Mouse (Mus musculus) mouse embryonic stem cell (cell line): Measurements from ENCODE around the gene Gm21761.
"Not testable (repeated sequence)": the region's sequence is repeated elsewhere in the genome, so short reads cannot be mapped to it uniquely, and the experiment has no call there.

Experiments
- in situ Hi-C, 2 experiments: fragments of 300-500 bp; cut with MboI; formaldehyde crosslinking; loops; 1 replicate in 1 of 2; 3 replicates in 1 of 2; pipeline ENCODE4 v1.14.3; 2019 to 2020; ENCODE audit warnings: low sequenced_read_pairs in 2 of 2, low pct_unique_long_range_greater_than_20kb in 1 of 2, mixed read lengths in 1 of 2; ENCODE audit not compliant: unreplicated experiment in 1 of 2

The Gm21761 gene

GRCm38 (mm10) chr13:119929172-119929571, at the start of gene Gm21761:
Gene Gm21761 (minus strand): TSS chr13:119929272.
- in situ Hi-C loops: not testable (repeated sequence)

DNA sequence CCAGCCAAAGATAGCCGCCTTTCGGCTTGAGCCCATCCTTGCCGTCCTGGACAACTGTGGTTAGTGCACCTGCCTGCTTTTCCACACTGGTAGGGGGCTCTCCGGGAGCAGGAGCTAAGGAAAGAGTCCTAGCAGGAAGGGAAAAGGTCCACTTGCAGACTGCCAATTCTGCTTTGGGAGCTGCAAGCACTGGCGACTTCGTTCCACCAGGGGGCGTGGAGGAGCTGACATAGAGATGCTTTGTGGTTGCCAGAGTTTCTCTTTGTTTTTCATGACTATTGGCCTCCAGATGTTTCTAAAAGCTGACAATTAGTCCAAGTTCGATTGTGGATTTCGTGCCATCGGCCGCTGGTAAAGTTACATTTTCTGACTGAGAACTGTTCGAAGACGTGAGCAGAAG, 40.1 kb upstream of the Gm21761 start:
- in situ Hi-C loops: not testable (repeated sequence)

GRCm38 (mm10) chr13:119968193-119968592, 39.1 kb upstream of the Gm21761 start:
- in situ Hi-C loops: not testable (repeated sequence)

- in situ Hi-C loops: not testable (repeated sequence)
These were observed 36.9 kb upstream of the Gm21761 start for GRCm38 (mm10) chr13:119965968-119966367.

GRCm38 (mm10) chr13:119965302-119965952, 36.4 kb upstream of the Gm21761 start:
- in situ Hi-C loops: not testable (repeated sequence)

DNA sequence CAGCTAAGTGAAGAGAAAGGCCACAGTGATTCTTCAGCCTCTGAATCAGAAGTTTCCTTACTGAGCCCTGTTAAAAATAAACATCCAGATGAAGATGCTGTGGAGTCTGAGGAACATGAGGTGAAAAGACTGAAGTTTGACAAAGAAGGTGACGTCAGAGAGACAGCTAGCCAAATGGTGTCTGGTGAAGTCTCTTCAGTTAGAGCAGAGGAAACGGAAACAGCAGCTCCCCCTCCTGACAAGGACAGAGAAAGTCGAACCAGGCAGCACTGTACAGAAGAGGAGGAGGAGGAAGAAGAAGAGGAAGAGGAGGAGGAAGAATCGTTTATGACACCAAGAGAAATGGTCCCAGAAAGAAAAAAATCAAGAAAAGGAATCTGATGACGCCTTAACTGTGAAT, 33.8 kb upstream of the Gm21761 start:
- in situ Hi-C loops: not testable (repeated sequence)

GRCm38 (mm10) chr13:119955567-119955966, 26.5 kb upstream of the Gm21761 start:
- in situ Hi-C loops: not testable (repeated sequence)

DNA sequence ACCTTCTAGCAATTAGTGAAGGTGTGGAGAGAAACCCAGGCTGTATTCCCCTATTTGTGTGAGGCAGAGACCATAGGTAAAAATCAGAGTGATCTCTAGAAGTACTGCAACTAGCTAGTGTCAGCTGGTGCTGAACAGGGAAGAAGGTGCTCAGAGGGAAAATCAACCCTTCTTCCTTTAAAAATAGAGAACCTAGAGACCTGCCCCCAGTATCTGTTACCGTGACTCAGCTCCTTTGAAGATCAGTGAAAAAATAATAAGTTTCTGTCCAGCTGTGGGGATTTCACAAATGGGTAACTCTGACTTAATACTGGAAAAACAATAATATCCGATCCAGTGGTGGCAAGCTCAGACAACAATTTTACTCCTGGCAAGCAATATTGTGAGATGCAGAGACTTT, 26.0 kb upstream of the Gm21761 start:
- in situ Hi-C loops: not testable (repeated sequence)

GRCm38 (mm10) chr13:119950706-119951105, 21.6 kb upstream of the Gm21761 start, which contains the start of gene B020031M17Rik:
Gene B020031M17Rik (minus strand): TSS chr13:119950806.
- in situ Hi-C loops: not testable (repeated sequence)

- in situ Hi-C loops: not testable (repeated sequence)
These were observed 4.3 kb downstream of the Gm21761 start for GRCm38 (mm10) chr13:119924597-119925340.

- in situ Hi-C loops: not testable (repeated sequence)
These were observed 11.9 kb downstream of the Gm21761 start for GRCm38 (mm10) chr13:119916966-119917722.

DNA sequence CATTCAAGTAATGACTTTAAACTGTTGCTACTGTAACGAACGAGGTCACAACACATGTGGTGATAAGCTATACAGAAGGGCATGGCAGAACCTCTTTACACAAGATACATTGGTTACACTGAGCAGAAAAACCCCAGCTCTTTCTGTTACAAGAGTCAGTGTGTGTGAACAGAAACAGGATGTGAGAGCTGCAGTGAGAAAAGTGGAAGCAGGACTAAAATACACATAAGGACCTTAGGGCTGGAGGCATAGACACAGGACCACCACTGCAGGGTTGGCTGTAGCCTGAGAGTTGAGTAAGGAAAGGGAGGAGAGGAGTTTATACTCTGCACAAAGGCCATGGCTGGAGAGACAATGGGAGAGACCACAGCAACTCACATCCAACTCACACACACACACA, 12.6 kb downstream of the Gm21761 start:
- in situ Hi-C loops: not testable (repeated sequence)

- in situ Hi-C loops: not testable (repeated sequence)
These were observed 30.5 kb downstream of the Gm21761 start for GRCm38 (mm10) chr13:119898549-119898948.

DNA sequence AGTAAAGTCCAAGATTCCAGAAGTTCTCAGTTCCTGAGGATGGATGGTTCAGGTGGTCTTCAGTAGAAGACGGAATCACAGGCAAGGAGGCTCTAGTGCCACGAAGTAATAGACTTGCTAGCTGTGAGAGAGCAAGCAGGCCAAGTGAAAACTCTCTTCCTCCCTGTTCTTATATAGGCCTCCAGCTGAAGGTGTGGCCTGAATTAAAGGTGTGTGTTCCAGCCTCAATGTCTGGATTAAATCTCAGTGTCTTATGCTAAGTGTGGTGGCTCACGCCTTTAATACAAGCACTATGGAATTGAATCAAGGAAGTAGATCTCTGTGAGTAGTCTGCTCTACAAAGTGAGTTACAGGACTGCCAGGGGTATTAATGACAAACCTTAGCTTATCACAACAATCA, 34.4 kb downstream of the Gm21761 start, which contains the start of gene Tcstv1:
Gene Tcstv1 (minus strand): TSS at position 101 of the 400 bp plus-strand sequence.
- in situ Hi-C loops: not testable (repeated sequence)

GRCm38 (mm10) chr13:119886896-119887295, 42.2 kb downstream of the Gm21761 start:
- in situ Hi-C loops: loop anchor here in 1 of 2 experiments (10.0 kb wide), 1 partner anchor 288 kb away; the partner anchor contains the start of gene Gm21818

DNA sequence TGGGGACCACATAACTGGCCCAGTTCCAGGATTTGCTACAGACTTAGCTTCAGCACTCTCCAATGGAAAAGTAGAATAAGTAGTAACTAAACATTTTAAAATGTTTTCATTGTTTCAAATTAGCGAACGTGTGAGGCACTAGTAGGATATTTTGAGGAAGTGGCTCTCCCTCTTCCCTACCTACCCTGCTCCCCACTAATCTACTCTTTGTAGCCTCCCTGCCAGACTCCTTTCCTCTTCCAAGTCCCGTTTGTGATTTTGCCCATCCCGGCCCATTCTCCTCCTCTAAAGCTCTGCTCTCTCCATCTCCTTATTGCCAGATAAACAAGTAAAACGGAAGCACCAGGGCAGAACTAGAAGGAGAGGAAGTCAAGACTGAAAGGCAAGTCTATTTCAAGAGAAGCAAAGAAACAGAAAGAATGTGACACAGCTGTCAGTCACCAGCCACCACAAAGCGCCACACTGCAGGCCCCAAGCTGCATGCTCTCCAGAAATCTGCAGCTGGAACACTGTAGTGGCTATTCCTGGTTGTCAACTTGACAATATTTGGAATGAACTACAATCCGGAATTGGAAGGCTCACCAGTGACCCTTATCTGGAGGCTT, 64.6 kb downstream of the Gm21761 start:
- in situ Hi-C loops: not testable (repeated sequence)

GRCm38 (mm10) chr13:119862399-119862798, 66.7 kb downstream of the Gm21761 start:
- in situ Hi-C loops: not testable (repeated sequence)
